Mouse (Mus musculus) gastrocnemius, postnatal 25 days (tissue): Measurements from ENCODE around the gene Cntn4. TPM values are rescaled to one million over a fixed set of nuclear protein-coding genes. Genes with fewer than 3 reads are reported as not detected.

Source experiments
- DNase-seq: peaks from one replicate; pipeline ENCODE4 v3.0.0; 2022
- long read RNA-seq, 2 experiments: library from polyadenylated mRNA; stranded (forward); transcript quantifications; one replicate each; pipeline ENCODE4 v2.0.0; 2021
- total RNA-seq, 2 experiments: library from RNA; stranded (reverse); gene quantifications; 1 replicate in 1 of 2; 2 replicates in 1 of 2; pipeline ENCODE4 v1.2.3; 2021

Cntn4 gene
- not detected for total RNA-seq
- long read RNA-seq, experiment 1: 0 reads
- long read RNA-seq, experiment 2: 0 reads

DNA sequence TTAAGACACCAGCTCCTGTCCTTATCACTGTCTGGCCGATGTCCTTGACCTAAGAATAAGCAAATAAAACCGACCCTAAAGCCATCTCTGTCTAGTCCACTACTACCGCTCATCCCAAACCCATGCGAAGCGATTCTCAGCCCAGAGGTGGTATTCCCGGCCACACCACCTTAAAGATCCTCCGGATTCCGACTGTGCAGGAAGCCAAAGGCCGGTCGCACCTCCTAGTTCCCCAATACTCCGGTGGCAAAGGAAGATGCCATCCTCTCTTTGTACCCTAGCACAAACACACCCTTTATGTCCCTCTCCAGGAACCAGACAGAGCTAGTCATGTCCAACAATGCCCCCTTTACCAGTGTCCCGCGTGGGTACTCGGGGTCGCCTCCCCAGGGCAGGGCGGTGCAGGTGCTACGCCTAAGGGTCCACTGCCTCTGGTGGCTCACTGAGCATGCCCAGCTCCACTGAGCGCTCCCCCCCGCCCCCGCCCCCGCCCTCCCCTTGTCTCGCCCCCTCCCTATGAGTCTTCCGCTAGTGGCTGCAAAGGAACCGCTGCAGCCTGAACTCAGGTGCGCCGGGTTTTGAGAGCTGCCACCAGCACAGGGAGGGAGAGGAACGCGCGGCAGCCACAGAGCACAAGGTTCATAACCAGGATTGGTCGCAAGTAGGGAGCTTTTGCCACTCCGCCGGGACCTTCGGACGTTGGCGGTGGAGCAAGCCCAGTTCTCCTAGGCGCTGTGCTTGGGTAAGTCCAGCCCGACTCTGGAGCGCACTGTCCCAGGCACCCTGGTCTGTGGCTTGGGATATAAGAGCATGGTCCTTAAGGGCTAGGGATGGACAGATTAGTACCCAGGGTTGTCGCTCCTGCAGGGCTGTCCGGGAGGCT, at the start of gene Cntn4:
Cntn4 (plus strand) TSS at position 512 of the 883 bp plus-strand sequence.
- DNase-seq: no peak

DNA sequence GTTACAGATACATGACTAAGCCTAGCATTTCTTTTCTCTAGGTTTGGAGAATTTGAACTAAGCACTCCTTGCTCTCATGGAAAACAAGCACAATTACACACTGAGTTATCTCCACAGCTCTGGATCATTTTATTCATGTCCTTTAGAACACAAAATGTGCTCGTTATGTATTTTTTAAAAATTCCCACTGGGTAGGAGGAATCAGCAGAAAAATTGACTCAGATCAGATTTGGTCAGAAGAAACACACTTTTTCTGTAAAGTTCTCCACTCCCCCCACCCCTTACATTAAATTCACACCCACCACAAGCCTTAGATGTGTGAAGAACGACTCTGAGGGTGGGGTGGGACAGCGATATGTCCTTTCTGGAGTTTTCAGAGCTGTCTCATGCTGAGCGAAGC, 3.2 kb upstream of the Cntn4 start:
- DNase-seq: no peak

DNA sequence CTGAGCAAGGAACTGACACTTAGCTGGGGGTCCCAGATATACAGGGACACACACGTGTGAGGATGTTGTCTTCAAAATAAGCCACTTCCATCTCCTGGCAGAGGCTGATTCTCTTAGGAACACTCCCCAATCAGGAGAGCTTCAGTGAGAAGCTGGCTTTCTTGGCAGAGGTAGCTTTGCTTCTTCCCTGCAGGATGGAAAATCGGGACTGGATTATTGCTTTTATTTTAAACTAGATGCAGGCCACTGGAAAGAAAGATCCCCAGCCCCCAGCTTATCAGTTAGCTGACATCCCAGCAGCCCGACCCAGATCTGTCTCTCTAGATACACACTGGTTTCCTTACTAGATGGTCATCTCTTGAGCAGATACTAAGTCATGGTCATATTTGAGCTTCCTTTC, 2.4 kb upstream of the Cntn4 start:
- no peak for DNase-seq

DNA sequence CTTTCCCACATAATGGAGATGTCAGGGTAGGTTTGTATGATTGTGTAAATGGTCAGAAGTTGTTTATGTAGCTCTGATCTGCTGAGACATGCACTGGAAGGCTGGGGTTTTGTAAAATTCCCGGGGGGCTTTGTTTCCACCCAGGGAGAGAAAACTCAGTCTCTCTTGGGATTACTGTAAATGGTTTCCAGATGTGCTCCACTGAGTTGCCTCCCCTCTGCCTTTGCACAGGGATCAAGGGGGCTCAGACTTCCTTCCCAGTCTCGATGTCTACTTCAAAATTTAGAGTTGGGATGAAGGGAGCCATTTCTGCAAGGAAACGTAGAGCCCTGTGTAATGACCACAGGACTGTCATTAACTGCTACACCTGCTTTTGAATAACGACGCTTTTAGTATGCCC, 823 bp upstream of the Cntn4 start:
- no peak for DNase-seq

DNA sequence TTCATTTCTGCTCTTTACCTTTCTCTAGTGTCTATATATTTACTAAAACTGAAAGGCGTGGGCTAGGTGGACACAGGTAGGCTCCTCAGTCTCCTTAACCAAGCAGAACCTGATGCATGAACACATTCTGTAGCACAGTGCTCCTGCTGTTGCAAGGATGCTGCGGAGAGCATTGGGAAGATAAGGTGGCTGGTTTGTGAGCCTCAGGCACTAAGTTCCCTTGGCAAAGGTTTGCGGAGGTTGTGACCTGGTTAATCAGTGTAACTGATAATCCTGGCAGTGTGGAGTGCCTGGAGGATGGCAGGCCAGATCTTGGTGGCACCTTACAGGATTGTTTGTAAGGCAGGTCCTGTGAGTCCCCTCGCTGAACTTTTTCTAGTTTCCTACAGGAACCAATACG, 1.3 kb downstream of the Cntn4 start:
- no peak for DNase-seq

DNA sequence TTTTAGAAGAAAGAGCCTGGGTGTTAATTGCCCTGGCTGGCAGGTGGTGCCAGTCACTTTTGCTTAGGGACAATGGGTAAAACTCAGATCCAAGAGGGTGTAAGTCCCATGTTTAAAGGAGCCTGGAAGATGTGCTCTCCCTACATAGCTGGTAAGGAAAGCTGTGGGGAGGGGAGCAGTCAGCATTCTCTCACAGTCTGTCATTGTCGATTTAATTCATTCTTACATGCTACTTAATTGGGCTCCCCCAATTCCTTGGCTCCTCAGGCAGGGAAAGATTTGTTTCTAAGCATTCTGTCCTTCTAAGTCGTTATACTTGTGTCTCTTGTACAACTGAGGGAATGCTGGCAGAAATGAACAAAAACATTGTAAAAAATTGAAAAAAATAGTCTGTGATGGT, 4.0 kb downstream of the Cntn4 start:
- DNase-seq: no peak

DNA sequence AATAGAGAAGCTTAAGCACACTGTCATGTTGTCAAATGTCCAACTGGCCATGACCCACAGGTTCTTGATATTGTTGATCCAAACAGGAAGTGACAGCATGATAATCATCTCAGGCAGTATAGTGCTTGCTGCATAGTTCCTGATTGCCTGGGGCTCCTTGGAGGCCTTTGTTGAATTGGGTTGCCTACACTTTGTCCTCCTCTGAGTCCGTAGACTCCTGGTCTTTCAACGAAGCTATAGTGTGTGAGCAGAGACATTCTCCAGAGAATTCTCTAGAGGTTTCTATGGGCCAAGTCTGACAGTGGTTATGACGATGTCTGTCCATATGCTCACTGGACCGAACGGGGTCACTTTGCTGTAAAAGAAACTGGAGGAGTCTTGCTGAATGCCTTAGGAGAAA, 5.8 kb downstream of the Cntn4 start:
- no peak for DNase-seq

DNA sequence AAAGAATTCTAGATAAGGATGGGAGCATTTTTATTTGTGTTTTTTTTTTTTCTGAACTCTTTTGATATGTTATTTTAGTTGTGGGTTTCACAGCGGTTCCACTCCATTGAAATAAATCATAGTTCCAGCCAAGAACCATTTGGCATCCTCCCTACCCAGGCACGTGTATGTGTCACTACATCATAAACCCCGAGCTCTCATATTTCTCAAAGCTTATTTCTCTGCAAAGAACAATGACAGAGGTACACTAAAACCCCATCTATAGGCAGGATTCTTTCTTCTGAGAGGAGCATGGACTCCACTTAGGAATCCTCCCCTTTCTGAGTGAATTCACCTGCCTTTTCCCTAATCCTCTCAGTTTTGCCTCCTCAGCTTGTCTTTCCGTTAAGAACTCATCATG, 6.7 kb downstream of the Cntn4 start:
- no peak for DNase-seq

DNA sequence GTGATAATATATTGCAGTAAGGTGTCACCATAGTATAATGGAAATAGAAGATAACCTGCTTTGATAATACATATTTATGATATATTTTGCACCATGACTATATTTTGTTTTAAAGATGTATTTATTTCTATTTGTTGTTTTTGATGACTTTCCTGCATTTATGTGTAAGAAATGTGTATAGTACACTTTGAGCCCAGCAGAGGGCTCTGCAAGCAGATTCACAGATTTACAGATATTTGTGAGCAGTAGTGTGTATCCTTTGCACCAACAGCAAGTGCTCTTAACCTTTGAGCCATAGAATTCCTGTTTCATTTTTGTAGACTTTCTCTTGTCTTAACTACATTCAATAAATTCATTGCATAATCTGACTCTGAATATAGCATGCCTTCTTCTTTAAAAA, 10.7 kb downstream of the Cntn4 start:
- no peak for DNase-seq

DNA sequence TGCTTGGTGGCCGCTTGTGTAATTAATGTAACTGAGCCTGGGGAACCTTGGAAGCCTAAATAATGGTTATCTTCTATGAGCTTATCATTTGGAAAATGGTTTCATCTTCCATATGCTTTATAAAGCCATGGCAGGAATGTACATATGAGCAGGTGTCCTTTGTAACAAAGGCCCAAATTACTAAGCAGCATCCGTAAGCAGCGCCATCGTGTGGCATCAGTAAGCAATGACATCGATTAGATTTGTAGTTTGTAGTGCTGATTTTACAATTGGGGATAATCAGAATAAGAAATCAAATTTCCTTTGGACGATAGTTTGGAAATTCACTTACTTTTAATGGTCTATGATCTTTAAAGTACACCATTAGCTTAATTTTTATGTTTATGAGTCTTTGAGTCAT, 64.6 kb downstream of the Cntn4 start:
- DNase-seq: no peak

DNA sequence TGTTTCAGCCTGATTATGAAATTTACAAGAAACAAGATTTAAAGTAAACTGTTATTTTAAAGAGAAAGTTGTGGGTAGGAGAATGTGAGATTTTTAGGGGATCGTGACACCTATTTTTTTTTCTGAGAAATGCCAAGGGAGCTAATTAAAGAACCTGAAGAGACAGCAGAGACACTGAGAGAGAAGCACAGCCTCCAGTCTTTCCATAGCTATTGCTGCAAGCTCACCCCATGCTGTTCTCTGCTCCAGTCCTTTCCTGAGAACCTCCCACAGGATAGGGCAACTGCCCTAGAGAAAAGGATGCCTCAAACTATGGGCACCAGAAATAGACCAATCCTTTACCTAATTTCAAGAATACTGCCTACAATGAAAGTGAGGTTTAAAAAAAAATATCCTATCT, 103.2 kb downstream of the Cntn4 start:
- DNase-seq: no peak

DNA sequence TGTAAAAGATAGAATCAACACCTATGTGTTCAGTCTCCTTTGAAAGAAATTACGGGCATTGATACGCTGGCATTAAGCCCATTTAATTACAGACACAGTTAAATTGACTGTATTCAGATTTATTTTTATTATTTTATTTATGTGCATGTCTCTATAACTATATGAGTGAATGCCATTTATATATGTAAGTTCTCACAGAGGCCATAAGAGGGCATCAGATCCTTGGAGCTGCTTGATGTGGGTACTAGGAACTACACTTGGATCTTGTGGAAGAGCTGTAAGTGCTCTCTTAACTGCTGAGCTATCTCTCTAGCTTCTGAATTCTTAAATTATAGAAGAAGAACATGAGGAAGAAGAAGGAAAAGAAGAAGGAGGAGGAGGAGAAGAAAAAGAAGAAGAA, 111.0 kb downstream of the Cntn4 start:
- DNase-seq: no peak

DNA sequence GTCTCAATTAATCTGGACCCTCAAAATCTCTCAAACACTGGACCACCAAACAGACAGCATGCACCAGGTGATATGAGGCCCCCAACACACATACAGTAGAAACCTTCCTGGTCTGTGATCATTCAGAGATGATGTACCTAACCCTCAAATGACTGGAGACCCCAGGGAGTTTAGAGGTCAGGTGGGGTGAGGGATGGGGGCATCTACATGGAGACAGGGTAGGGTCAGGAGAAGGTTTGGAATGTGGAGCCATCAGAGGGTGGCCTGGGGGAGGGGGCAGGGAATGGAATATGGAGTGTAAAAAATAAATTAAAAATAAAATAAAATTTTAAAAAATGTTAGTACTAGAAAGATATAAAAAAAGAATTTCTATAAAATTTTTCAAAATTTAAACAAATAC, 157.6 kb downstream of the Cntn4 start:
- DNase-seq: no peak

DNA sequence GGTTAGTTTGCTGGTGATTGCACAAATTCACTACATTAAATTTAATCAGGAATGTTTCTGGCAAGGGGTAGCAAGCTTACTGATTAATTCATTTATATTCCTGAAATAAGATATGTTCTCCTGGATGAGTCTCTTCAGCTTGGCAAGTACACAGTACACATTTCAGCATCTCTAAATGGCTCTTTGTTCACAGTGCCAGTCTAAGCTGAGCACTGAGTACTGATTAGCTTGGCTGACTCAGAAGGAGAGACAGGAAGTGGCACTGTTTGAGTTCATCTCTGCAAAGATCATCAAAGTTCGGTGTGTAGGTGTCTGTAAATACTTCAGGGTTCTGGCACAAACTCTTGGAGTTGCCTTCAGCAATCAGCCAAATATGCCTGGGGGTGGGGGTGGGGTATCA, 169.8 kb downstream of the Cntn4 start:
- no peak for DNase-seq

DNA sequence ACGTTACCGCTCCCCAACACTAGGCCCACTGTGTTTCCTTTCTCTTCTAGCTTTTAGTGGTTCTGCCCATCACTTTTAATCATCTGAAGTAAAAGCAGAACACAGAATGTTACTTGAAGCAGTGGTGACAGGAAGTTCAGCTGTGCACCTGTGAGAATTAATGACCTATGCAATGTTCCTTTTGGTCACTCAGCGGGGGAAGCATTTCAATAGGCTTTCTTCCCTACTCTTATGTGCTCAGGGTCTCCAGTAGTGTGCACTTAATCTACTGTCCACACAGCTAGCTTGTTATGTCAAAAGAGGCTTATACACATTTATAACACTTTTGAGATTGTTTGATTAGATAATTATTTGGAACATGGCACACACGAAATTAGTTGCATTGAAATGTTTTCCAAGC, 215.4 kb downstream of the Cntn4 start:
- DNase-seq: no peak

DNA sequence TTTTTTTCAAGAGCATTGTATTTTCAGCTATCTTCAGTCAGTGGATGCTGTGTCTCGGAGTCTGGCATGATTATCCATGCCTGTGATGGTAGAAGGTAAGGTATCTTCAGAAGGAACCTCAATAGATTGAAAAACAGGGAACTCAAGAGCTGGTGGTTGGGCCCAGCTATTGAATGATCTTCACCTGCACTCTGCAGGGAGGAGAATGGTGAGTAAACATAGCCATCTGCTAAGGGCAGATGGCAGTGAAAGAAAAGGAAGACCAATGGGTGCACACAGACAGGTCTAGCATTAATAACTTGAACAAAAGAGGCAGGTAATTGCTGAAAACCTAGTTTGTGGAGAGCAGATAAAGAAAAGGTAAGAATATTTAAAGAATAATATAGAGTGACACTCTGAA, 261.0 kb downstream of the Cntn4 start:
- DNase-seq: no peak

DNA sequence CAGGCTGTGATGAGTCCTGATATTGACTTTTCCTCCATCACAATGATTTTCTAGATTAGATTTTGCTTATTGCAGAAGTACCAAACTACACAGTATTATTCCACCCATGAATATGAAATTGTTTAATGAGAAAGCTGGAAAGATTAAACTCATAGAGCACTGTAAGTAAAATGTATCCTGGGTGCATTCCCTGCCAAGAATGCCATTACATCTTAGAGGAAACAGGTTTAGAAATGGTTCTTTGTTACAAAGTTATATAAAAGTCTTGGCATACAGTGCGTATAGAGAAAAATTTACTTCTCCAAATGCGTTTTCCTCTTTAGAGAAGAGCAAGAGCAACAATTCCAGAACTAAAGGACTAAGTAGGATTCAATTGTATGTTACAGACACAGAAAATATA, 261.8 kb downstream of the Cntn4 start:
- DNase-seq: no peak

DNA sequence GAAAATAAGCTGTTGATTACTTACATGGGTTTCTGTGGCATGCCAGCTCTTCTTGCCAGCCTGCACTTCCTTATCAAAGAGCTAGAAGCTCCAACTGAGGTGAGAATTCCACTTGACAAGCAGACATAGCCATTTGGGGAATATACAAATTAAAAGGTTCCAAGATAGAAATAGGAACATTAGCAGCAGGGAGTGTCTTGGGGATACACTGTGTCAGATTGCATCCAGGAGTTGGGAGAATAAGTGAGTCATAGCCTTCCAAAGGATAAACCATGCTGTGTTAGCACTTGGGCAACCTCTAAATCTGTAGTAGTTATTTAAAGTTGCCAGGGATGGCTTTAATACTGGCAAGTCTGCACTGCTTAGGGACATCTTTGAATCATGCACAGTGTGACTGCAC, 263.1 kb downstream of the Cntn4 start:
- DNase-seq: no peak

DNA sequence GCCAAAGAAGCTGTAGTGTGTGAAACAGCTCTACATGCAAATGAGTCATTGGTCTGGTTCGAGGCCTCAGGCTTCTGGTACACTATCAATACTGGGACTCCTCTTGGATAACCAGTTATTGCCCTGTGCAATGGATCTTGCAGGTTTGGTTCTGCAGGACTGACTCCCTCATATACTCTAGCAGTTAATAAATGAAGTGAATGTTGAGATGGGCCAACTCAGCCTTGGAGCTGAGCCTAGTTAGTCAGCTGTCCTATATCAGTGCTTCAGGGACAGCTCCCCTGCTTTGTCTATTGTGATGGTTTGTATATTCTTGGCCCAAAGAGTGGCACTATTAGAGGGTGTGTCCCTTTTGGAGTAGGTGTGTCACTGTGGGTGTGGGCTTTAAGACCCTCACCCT, 314.0 kb downstream of the Cntn4 start:
- no peak for DNase-seq

DNA sequence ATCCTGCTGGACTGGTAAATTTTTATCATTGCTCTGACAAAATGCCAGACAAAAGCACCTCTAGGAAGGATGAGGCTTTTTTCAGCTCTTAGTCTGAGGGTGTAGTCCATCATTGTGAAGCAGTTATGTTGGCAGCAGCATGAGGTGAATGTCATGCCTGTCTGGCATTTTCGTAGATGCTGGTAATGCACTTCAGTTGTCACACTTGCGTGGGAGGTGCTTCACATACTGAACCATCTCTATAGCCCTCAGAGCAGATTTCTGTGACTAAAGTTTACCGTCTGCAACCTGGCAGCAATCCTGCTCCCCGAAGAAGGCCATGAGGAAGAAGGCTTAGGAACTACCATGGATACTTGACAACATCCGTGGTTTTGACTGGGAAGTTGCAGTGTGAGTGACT, 335.6 kb downstream of the Cntn4 start:
- no peak for DNase-seq

DNA sequence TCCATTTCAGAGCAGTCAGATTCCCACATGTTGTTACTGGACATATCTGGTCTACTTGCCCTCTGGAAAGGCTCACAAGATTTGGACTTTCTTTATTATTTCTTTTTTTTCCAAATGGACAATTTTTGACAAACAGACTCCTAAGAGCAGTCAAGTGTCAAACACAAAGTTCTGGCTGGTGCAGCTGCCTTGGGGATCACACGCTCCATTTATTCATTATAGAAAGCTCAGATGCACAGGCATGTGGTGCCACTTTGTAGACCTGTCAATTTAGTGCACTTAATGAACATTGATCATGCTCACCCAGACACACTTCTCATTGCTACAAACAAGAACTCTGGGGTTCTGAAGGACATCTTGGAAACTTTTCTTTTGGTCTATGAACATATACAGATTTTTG, 337.7 kb downstream of the Cntn4 start:
- no peak for DNase-seq

DNA sequence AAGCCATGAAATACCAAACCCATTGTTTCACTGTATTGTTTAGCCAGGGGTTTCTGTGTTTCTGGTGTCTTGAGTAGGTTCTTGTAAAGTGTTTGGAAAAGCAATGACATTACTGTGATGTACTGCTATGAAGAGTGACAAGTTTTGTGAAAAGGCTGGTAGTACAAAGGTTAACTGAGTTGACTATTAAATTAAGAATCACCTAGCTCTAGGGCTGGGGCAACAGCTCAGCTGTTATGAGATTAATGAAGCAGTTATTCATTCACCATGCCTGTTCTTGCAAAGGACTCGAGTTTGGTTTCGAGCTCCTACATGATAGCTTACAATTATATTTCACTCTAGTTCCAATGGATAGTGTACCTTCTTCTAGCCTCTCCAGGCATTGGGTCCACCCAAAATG, 371.4 kb downstream of the Cntn4 start:
- DNase-seq: no peak

DNA sequence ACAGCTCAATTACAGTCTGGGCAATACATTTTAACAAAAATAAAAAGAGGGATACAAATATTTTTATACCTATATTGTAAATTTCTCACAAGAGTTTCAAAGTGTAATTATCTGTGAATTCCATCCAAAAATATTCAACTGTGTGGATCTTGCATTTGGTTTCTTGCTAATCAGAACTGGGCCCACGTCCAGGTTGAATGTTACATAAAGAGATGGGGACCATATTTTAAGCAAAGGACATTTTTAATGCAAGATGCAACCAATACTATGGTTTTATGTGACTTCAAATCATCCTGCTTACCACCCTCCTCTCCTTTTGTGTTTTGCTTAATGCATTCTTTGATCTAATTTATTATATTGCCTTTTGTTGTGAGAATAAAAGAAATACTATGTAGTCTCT, 378.7 kb downstream of the Cntn4 start:
- DNase-seq: no peak

DNA sequence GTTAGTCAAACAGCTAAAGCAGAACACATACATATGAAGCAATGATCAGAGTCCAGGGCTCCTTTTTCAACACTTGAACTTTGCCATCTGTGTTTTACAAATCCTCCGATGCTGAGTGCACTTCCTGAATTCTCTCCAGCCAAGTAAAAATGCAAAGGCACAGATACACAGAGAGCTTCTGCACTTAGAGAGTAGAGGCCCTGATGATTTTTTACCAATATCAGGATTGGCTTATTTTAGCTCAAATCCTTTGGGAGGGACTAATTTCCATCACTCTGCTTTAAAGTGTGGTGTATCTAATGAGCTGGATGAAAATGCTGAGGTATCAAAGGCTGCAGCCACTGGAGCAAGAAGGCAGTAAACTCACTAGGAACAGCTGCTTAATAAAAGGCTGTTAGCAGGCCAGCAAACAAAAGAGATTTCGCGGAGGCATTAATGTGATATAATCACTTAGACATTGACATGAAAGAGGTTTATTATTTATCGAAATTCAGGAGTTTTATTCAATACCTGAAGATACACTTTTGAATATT, 400.7 kb downstream of the Cntn4 start:
- DNase-seq: no peak
